Mouse (Mus musculus): ENCODE results near the gene Slc17a4. TPM values are rescaled to one million over a fixed set of nuclear protein-coding genes. Genes with fewer than 3 reads are reported as not detected.

Slc17a4 gene
- total RNA-seq, 2 experiments from 2014 or later: 1.2 to 1.3 TPM

Other genes starting within 250 kb of the Slc17a4 start
- gene Hist1h2ac, start 231.1 kb downstream of the Slc17a4 start, total RNA-seq (2014; fragmentation: Nextera tagmentation): 3.8 and 6.0 TPM in 2 replicates
- 56.0 and 87.4 TPM in 2 replicates for gene Hist1h2ac, start 231.1 kb downstream of the Slc17a4 start, total RNA-seq (2017)
- gene Hist1h2bc, start 230.8 kb downstream of the Slc17a4 start, total RNA-seq (2014; fragmentation: Nextera tagmentation): 74.9 and 133 TPM in 2 replicates
- gene Hist1h2bc, start 230.8 kb downstream of the Slc17a4 start, total RNA-seq (2017): 136 and 209 TPM in 2 replicates
- gene Hist1h1t, start 219.2 kb downstream of the Slc17a4 start, total RNA-seq (2014; fragmentation: Nextera tagmentation): 1.3 TPM in 1 of 2 replicates, not detected in the other
- 1.3 TPM in 1 of 2 replicates, not detected in the other for gene Hist1h1t, start 219.2 kb downstream of the Slc17a4 start, total RNA-seq (2017)
- 153 and 163 TPM in 2 replicates for gene Hist1h4c, start 216.6 kb downstream of the Slc17a4 start, total RNA-seq (2014; fragmentation: Nextera tagmentation)
- 166 and 397 TPM in 2 replicates for gene Hist1h4c, start 216.6 kb downstream of the Slc17a4 start, total RNA-seq (2017)
- not detected in 2 replicates for gene Hfe, start 204.2 kb downstream of the Slc17a4 start, total RNA-seq (2014; fragmentation: Nextera tagmentation)
- gene Hfe, start 204.2 kb downstream of the Slc17a4 start, total RNA-seq (2017): 0.27 and 1.9 TPM in 2 replicates
- gene Hist1h1c, start 176.2 kb downstream of the Slc17a4 start, total RNA-seq (2014; fragmentation: Nextera tagmentation): 152 and 164 TPM in 2 replicates
- gene Hist1h1c, start 176.2 kb downstream of the Slc17a4 start, total RNA-seq (2017): 474 and 577 TPM in 2 replicates
- 81.7 and 130 TPM in 2 replicates for gene Hist1h3c, start 169.4 kb downstream of the Slc17a4 start, total RNA-seq (2014; fragmentation: Nextera tagmentation)
- 369 and 555 TPM in 2 replicates for gene Hist1h3c, start 169.4 kb downstream of the Slc17a4 start, total RNA-seq (2017)
- gene Hist1h2bb, start 168.3 kb downstream of the Slc17a4 start, total RNA-seq (2014; fragmentation: Nextera tagmentation): 322 and 625 TPM in 2 replicates
- 4,065 and 6,565 TPM in 2 replicates for gene Hist1h2bb, start 168.3 kb downstream of the Slc17a4 start, total RNA-seq (2017)
- gene Hist1h2ab, start 163.9 kb downstream of the Slc17a4 start, total RNA-seq (2014; fragmentation: Nextera tagmentation): 69.7 and 80.3 TPM in 2 replicates
- gene Hist1h2ab, start 163.9 kb downstream of the Slc17a4 start, total RNA-seq (2017): 1,316 and 2,308 TPM in 2 replicates
- gene Hist1h3b, start 162.7 kb downstream of the Slc17a4 start, total RNA-seq (2014; fragmentation: Nextera tagmentation): 324 and 486 TPM in 2 replicates
- gene Hist1h3b, start 162.7 kb downstream of the Slc17a4 start, total RNA-seq (2017): 276 and 731 TPM in 2 replicates
- gene Hist1h4b, start 158.0 kb downstream of the Slc17a4 start, total RNA-seq (2014; fragmentation: Nextera tagmentation): 164 and 186 TPM in 2 replicates
- gene Hist1h4b, start 158.0 kb downstream of the Slc17a4 start, total RNA-seq (2017): 396 and 733 TPM in 2 replicates
- gene Hist1h4a, start 153.8 kb downstream of the Slc17a4 start, total RNA-seq (2014; fragmentation: Nextera tagmentation): 58.4 and 68.4 TPM in 2 replicates
- gene Hist1h4a, start 153.8 kb downstream of the Slc17a4 start, total RNA-seq (2017): 328 and 432 TPM in 2 replicates
- gene Hist1h3a, start 152.6 kb downstream of the Slc17a4 start, total RNA-seq (2014; fragmentation: Nextera tagmentation): 67.8 and 132 TPM in 2 replicates
- 285 and 495 TPM in 2 replicates for gene Hist1h3a, start 152.6 kb downstream of the Slc17a4 start, total RNA-seq (2017)
- gene Hist1h1a, start 151.3 kb downstream of the Slc17a4 start, total RNA-seq (2014; fragmentation: Nextera tagmentation): 324 and 695 TPM in 2 replicates
- gene Hist1h1a, start 151.3 kb downstream of the Slc17a4 start, total RNA-seq (2017): 1,816 and 2,974 TPM in 2 replicates
- gene Trim38, start 145.1 kb downstream of the Slc17a4 start, total RNA-seq (2014; fragmentation: Nextera tagmentation): not detected in 2 replicates
- not detected in 2 replicates for gene Trim38, start 145.1 kb downstream of the Slc17a4 start, total RNA-seq (2017)
- not detected in 2 replicates for gene Slc17a2, start 108.0 kb downstream of the Slc17a4 start, total RNA-seq (2014; fragmentation: Nextera tagmentation)
- not detected in 2 replicates for gene Slc17a2, start 108.0 kb downstream of the Slc17a4 start, total RNA-seq (2017)
- gene Slc17a3, start 75.6 kb downstream of the Slc17a4 start, total RNA-seq (2014; fragmentation: Nextera tagmentation): not detected in 2 replicates
- not detected in 2 replicates for gene Slc17a3, start 75.6 kb downstream of the Slc17a4 start, total RNA-seq (2017)
- gene Slc17a1, start 47.3 kb downstream of the Slc17a4 start, total RNA-seq (2014; fragmentation: Nextera tagmentation): not detected in 2 replicates
- not detected in 2 replicates for gene Slc17a1, start 47.3 kb downstream of the Slc17a4 start, total RNA-seq (2017)
- not detected in 2 replicates for gene Hist1h2ba, start 19.1 kb upstream of the Slc17a4 start, total RNA-seq (2014; fragmentation: Nextera tagmentation)
- not detected in 2 replicates for gene Hist1h2ba, start 19.1 kb upstream of the Slc17a4 start, total RNA-seq (2017)
- gene Hist1h2aa, start 19.5 kb upstream of the Slc17a4 start, total RNA-seq (2014; fragmentation: Nextera tagmentation): not detected in 2 replicates
- not detected in 2 replicates for gene Hist1h2aa, start 19.5 kb upstream of the Slc17a4 start, total RNA-seq (2017)
- not detected in 2 replicates for gene Scgn, start 76.2 kb upstream of the Slc17a4 start, total RNA-seq (2014; fragmentation: Nextera tagmentation)
- gene Scgn, start 76.2 kb upstream of the Slc17a4 start, total RNA-seq (2017): not detected in 2 replicates